Mouse (Mus musculus): ENCODE measurements around the gene Wdr49.

DNA sequence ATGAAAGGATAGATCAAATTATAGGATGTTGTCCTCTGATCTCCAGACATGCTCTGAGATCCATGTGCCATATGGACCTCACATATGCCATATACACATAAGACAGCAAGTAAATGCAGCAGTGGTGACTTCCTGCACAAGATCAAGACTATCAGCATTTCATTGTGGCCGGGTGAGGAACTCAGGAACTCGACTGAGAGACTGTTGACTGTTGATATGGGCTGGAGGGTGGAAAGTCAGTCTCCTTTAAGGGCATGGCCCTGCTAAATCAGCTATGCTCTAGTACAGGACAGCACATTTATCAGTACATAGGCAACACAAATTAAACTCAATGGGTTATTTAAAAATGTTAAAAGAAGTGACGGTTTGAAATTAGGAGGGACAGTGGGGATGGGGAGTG is 173.7 kb downstream of the Wdr49 start:
- TF ChIP-seq CTCF (IDR thresholded peaks at IDR 0.05; ENCODE audit: control insufficient read depth, insufficient read depth, insufficient read length) (no peak), USF1 (IDR thresholded peaks at IDR 0.05; ENCODE audit: low read depth) (no peak), MAX (IDR thresholded peaks at IDR 0.05) (no peak), FOSL1 (IDR thresholded peaks at IDR 0.05; ENCODE audit: insufficient read depth, low read length, poor library complexity, severe bottlenecking) (no peak), CEBPB (IDR thresholded peaks at IDR 0.05; ENCODE audit: low read depth) (no peak), MYOG (IDR thresholded peaks at IDR 0.05; ENCODE audit: control insufficient read depth, extremely low read depth, insufficient read length) (no peak), MYOD1 (IDR thresholded peaks at IDR 0.05; ENCODE audit: control insufficient read depth, insufficient read length, low read depth) (no peak)

All from C2C12 (cell line).